In genomic region chr11:79139878-79140510, GRCm38 (mm10) we compare ENCODE assay signal across 20 mouse cellular contexts. TPM values are rescaled to one million over a fixed set of nuclear protein-coding genes. Genes with fewer than 3 reads are reported as not detected.
DNase-seq lines count a peak whose midpoint lies in the region; ATAC-seq and TF ChIP-seq lines count a peak whose summit lies in the region.
"Had no signal": no experiment of that assay in that cellular context is flagged by ENCODE, and none has a peak within 500 bp of the region (broad histone marks: within the 10 kb centered on the region; RNA-seq: fewer than 3 reads in every experiment).

No protein-coding gene starts in this region.

- H3K79me2 ChIP-seq in CH12.LX (replicated peaks; ENCODE audit: control insufficient read depth, extremely low read depth, insufficient read depth, poor library complexity, severe bottlenecking): peaks cover 100% of the 10 kb centered on the region

- peak overlapping the region; percentile 91 for H3K9ac ChIP-seq in CH12.LX (ENCODE audit: insufficient read depth, low read depth)
- no peak overlapping the region for H3K9ac ChIP-seq in midbrain, embryonic 16.5 days (ENCODE audit: low read depth, low read length)
- H3K9ac ChIP-seq: embryonic facial prominence, embryonic 13.5 days; hindbrain, embryonic 14.5 days; intestine, embryonic 15.5 days; lung, embryonic 15.5 days had no signal

- H3K27me3 ChIP-seq in CH12.LX (replicated peaks): no peaks in the 10 kb centered on the region
- no peaks in the 10 kb centered on the region for H3K27me3 ChIP-seq in midbrain, embryonic 16.5 days (ENCODE audit: control insufficient read depth, insufficient read depth, low read depth, low read length)
- H3K27me3 ChIP-seq: embryonic facial prominence, embryonic 13.5 days; intestine, embryonic 15.5 days; lung, embryonic 15.5 days had no signal

- H3K36me3 ChIP-seq in CH12.LX (replicated peaks in 1 of 2; ENCODE audit: control insufficient read depth in 1 of 2, insufficient read depth in 1 of 2, low read length in 1 of 2): peaks cover 9 to 59% of the 10 kb centered on the region in 2 experiments
- no peaks in the 10 kb centered on the region for H3K36me3 ChIP-seq in midbrain, embryonic 16.5 days (ENCODE audit: control insufficient read depth, insufficient read depth, low read length)
- H3K36me3 ChIP-seq: embryonic facial prominence, embryonic 13.5 days; intestine, embryonic 15.5 days; limb, embryonic 10.5 days; lung, embryonic 15.5 days had no signal

- H3K4me1 ChIP-seq in CH12.LX (ENCODE audit: control insufficient read depth in 1 of 2, insufficient read depth in 2 of 2): peaks cover 29 to 75% of the 10 kb centered on the region in 2 experiments
- H3K4me1 ChIP-seq in midbrain, embryonic 16.5 days (ENCODE audit: control insufficient read depth, insufficient read depth, low read length): peaks cover 17% of the 10 kb centered on the region

- TF ChIP-seq RAD21 in CH12.LX (IDR thresholded peaks at IDR 0.05; ENCODE audit: low read depth, low read length): no peak; the same call in none of the 2 replicates

- peak overlapping the region; percentile 72 for H3K27ac ChIP-seq in CH12.LX (ENCODE audit: insufficient read depth, low read depth)
- no peak overlapping the region for H3K27ac ChIP-seq in midbrain, embryonic 16.5 days (ENCODE audit: low read length)
- H3K27ac ChIP-seq: embryonic facial prominence, embryonic 13.5 days; hindbrain, embryonic 14.5 days; intestine, embryonic 15.5 days; limb, embryonic 10.5 days; lung, embryonic 15.5 days had no signal

- in situ Hi-C loops in CH12.LX (cut with MboI; ENCODE audit: low pct_ligation_motif_present, low pct_unique_long_range_greater_than_20kb, low sequenced_read_pairs): loop anchor here (5.0 to 10.0 kb wide), 2 partner anchors 33 to 55 kb away; no protein-coding TSS in a partner anchor

- H3K4me3 ChIP-seq in CH12.LX (replicated peaks in 1 of 3; ENCODE audit: low read depth in 2 of 3, low read length in 2 of 3, poor library complexity in 1 of 3): peak overlapping the region in 1 of 3 experiments; percentile 2
- no peak overlapping the region for H3K4me3 ChIP-seq in midbrain, embryonic 16.5 days (ENCODE audit: low read depth, low read length)
- H3K4me3 ChIP-seq: embryonic facial prominence, embryonic 13.5 days; intestine, embryonic 15.5 days; limb, embryonic 10.5 days; lung, embryonic 15.5 days; myocyte had no signal

- peak; percentile 26 to 48 for DNase-seq in lung, adult 18-20 months
- no peak for DNase-seq in lung, postnatal 10 days
- peak; percentile 76 for DNase-seq in CH12.LX (ENCODE audit: extremely low read depth)
- DNase-seq in heart, postnatal 14 days: no peak
- DNase-seq: cerebellum, adult 9-10 months; kidney, postnatal 36 days; layer of hippocampus, adult 9-11 months; thymus, postnatal 14 days had no signal

- TF ChIP-seq CTCF in CH12.LX (conservative IDR thresholded peaks at IDR 0.05 in 1 of 2, IDR thresholded peaks at IDR 0.05 in 1 of 2; ENCODE audit: low read depth in 2 of 2, low read length in 2 of 2): no peak

- 93% methylated on average over 11 of the region's 11 CpGs for WGBS in midbrain, embryonic 16.5 days

- TF ChIP-seq POLR2A in CH12.LX (IDR thresholded peaks at IDR 0.05; ENCODE audit: low read depth, low read length): peak; percentile 35; the same call in 1 of the 2 replicates

- peak overlapping the region; percentile 81 for H3K4me2 ChIP-seq in CH12.LX (ENCODE audit: insufficient read depth, low read depth, poor library complexity, severe bottlenecking)
- H3K4me2 ChIP-seq in midbrain, embryonic 16.5 days (ENCODE audit: low read length): no peak overlapping the region
- H3K4me2 ChIP-seq: embryonic facial prominence, embryonic 13.5 days; hindbrain, embryonic 14.5 days; intestine, embryonic 15.5 days; lung, embryonic 15.5 days; midbrain, embryonic 11.5 days had no signal

- peak; percentile 56; the same call in 1 of the 2 replicates for TF ChIP-seq EP300 in CH12.LX (IDR thresholded peaks at IDR 0.05; ENCODE audit: low read length)

- intact Hi-C loops in heart, postnatal 14 days (cut with DNase I): no loop called here

- peak; percentile 72 for ATAC-seq in granulocyte monocyte progenitor cell, adult 5-6 weeks (replicated peaks; ENCODE audit: poor library complexity, severe bottlenecking)
- ATAC-seq in monocyte, adult 5-6 weeks (replicated peaks; ENCODE audit: insufficient number of reproducible peaks, low FRiP score, low TSS enrichment, poor library complexity, severe bottlenecking): peak; percentile 84
- no peak for ATAC-seq in midbrain, embryonic 16.5 days
- ATAC-seq: CD4-positive, CD25-positive, alpha-beta regulatory T cell, adult 4 months; forebrain, embryonic 14.5 days; intestine, embryonic 15.5 days had no signal

- dilution Hi-C loops in CH12.LX (cut with MboI; ENCODE audit: extremely low pct_ligation_motif_present, extremely low pct_unique_long_range_greater_than_20kb, low sequenced_read_pairs): no loop called here

- H3K9me3 ChIP-seq in CH12.LX (replicated peaks; ENCODE audit: low read length): peaks cover 11% of the 10 kb centered on the region
- no peaks in the 10 kb centered on the region for H3K9me3 ChIP-seq in midbrain, embryonic 16.5 days (replicated peaks; ENCODE audit: control insufficient read depth, low read length, poor library complexity, severe bottlenecking)
- H3K9me3 ChIP-seq: embryonic facial prominence, embryonic 13.5 days; intestine, embryonic 15.5 days; limb, embryonic 10.5 days; lung, embryonic 15.5 days had no signal

TF ChIP-seq in CH12.LX, 34 proteins besides CTCF, POLR2A, EP300 and RAD21:
- TF ChIP-seq BHLHE40 (IDR thresholded peaks at IDR 0.05; ENCODE audit: low read depth, low read length) (peak; percentile 5; the same call in 1 of the 2 replicates), ELF1 (IDR thresholded peaks at IDR 0.05; ENCODE audit: low read depth, low read length) (peak; percentile 11; the same call in 1 of the 2 replicates), TCF12 (IDR thresholded peaks at IDR 0.05; ENCODE audit: low read depth, low read length) (peak; percentile 75), SIN3A (IDR thresholded peaks at IDR 0.05; ENCODE audit: low read length) (peak; percentile 61; the same call in 1 of the 2 replicates), USF1 (IDR thresholded peaks at IDR 0.05; ENCODE audit: low read depth, low read length) (no peak), ETS1 (conservative IDR thresholded peaks at IDR 0.05; ENCODE audit: low read depth, low read length) (peak; percentile 52), JUND (conservative IDR thresholded peaks at IDR 0.05; ENCODE audit: low read depth, low read length) (0 out of 2 replicates have a peak, but pooled peaks have one; percentile 22), KAT2A (IDR thresholded peaks at IDR 0.05; ENCODE audit: insufficient replicate concordance, low read length) (no peak), UBTF (IDR thresholded peaks at IDR 0.05; ENCODE audit: low read depth, low read length) (peak; percentile 87; the same call in 1 of the 2 replicates), MAFK (IDR thresholded peaks at IDR 0.05; ENCODE audit: insufficient replicate concordance, low read length) (no peak), SMC3 (IDR thresholded peaks at IDR 0.05; ENCODE audit: low read depth, low read length) (peak; percentile 8; the same call in 1 of the 2 replicates), NRF1 (IDR thresholded peaks at IDR 0.05; ENCODE audit: low read depth, low read length) (no peak), ZNF384 (IDR thresholded peaks at IDR 0.05; ENCODE audit: low read depth, low read length) (peak; percentile 94), IRF4 (IDR thresholded peaks at IDR 0.05; ENCODE audit: low read depth, low read length) (peak; percentile 76), MYC (IDR thresholded peaks at IDR 0.05; ENCODE audit: low read depth, low read length) (0 out of 2 replicates have a peak, but pooled peaks have one; percentile 34), TBP (conservative IDR thresholded peaks at IDR 0.05; ENCODE audit: low read depth, low read length) (0 out of 2 replicates have a peak, but pooled peaks have one; percentile 54)
TF ChIP-seq in CH12.LX: peak in this region for 12.

RNA-seq across cellular contexts. Expression of gene Ksr1, which starts 6.2 kb away (rescaled TPM):
- total RNA-seq in CH12.LX (2012; rRNA removed): 63.8 and 73.1 TPM in 2 replicates
- total RNA-seq in CH12.LX (2014; rRNA removed): 21.3 and 22.5 TPM in 2 replicates
- 48.9 and 61.2 TPM in 2 replicates for polyA plus RNA-seq in CH12.LX (2012; ENCODE audit: insufficient read length, low read depth)
- 8.1 and 19.2 TPM in 2 replicates for total RNA-seq in granulocyte monocyte progenitor cell, adult 5-6 weeks (2014; fragmentation: Nextera tagmentation)
- 5.4 and 8.2 TPM in 2 replicates for total RNA-seq in granulocyte monocyte progenitor cell, adult 5-6 weeks (2017)
- 5.3 to 11.9 TPM (median 6.9 TPM) in 3 replicates for total RNA-seq in monocyte, adult 5-6 weeks (2017)
- 4.5 and 5.3 TPM in 2 replicates for polyA plus RNA-seq in midbrain, embryonic 16.5 days (2015; fragmentation: Nextera tagmentation; extraction: Ambion mirVana)
- 10 to 100 TPM; 10.2 to 10.7 TPM for total RNA-seq in heart, postnatal 14 days (2021)

Comparison
In these comparisons a context has a peak if more than half of its experiments do, and no peak if none do; other contexts are left out.
1. DNase-seq: peak in lung, adult 18-20 months (2 of 2) and CH12.LX (single experiment); none in lung, postnatal 10 days (single experiment) and heart, postnatal 14 days (0 of 2).